In genomic region chr2:35109141-35109923, GRCm38 (mm10) we compare ENCODE assay signal across 7 mouse cellular contexts. TPM values are rescaled to one million over a fixed set of nuclear protein-coding genes. Genes with fewer than 3 reads are reported as not detected.
DNase-seq lines count a peak whose midpoint lies in the region; ATAC-seq lines count a peak whose summit lies in the region.

TSS of gene Cntrl (plus strand) at chr2:35109492.

- peaks cover 9% of the 10 kb centered on the region for H3K4me1 ChIP-seq in embryonic facial prominence, embryonic 10.5 days
- H3K4me1 ChIP-seq in limb, embryonic 11.5 days (ENCODE audit: control insufficient read depth, insufficient read depth, low read length) = no peaks in the 10 kb centered on the region
- no peaks in the 10 kb centered on the region for H3K4me1 ChIP-seq in midbrain, embryonic 14.5 days (ENCODE audit: control insufficient read depth, insufficient read depth, low read length)

- H3K9ac ChIP-seq in limb, embryonic 11.5 days (ENCODE audit: low read length) = peak within 1 kb of the TSS; percentile 77
- peak within 1 kb of the TSS; percentile 72 for H3K9ac ChIP-seq in midbrain, embryonic 14.5 days (replicated peaks; ENCODE audit: low read length)

- H3K9me3 ChIP-seq in embryonic facial prominence, embryonic 10.5 days = no peaks in the 10 kb centered on the region
- no peaks in the 10 kb centered on the region for H3K9me3 ChIP-seq in limb, embryonic 11.5 days (ENCODE audit: control insufficient read depth, low read length)
- no peaks in the 10 kb centered on the region for H3K9me3 ChIP-seq in midbrain, embryonic 14.5 days (ENCODE audit: control insufficient read depth, low read length)

- peak within 1 kb of the TSS; percentile 66 for H3K4me2 ChIP-seq in limb, embryonic 11.5 days (ENCODE audit: low read depth, severe bottlenecking)
- H3K4me2 ChIP-seq in midbrain, embryonic 14.5 days (ENCODE audit: low read length) = peak within 1 kb of the TSS; percentile 74

- H3K27me3 ChIP-seq in embryonic facial prominence, embryonic 10.5 days (replicated peaks; ENCODE audit: low read depth, poor library complexity, severe bottlenecking) = no peaks in the 10 kb centered on the region
- no peaks in the 10 kb centered on the region for H3K27me3 ChIP-seq in limb, embryonic 11.5 days (ENCODE audit: control insufficient read depth, insufficient read depth, low read length)
- no peaks in the 10 kb centered on the region for H3K27me3 ChIP-seq in midbrain, embryonic 14.5 days (ENCODE audit: control insufficient read depth, insufficient read depth, low read length)

- H3K27ac ChIP-seq in embryonic facial prominence, embryonic 10.5 days (replicated peaks) = peak within 1 kb of the TSS; percentile 95
- peak within 1 kb of the TSS; percentile 47; the same call in 1 of the 2 replicates for H3K27ac ChIP-seq in limb, embryonic 11.5 days (replicated peaks; ENCODE audit: low read depth, low read length)
- H3K27ac ChIP-seq in midbrain, embryonic 14.5 days (replicated peaks; ENCODE audit: low read depth, low read length) = peak within 1 kb of the TSS; percentile 85

- WGBS in embryonic facial prominence, embryonic 10.5 days = under 1% methylated on average over 62 of the region's 62 CpGs
- under 1% methylated on average over 62 of the region's 62 CpGs for WGBS in limb, embryonic 11.5 days
- WGBS in midbrain, embryonic 14.5 days = 1% methylated on average over 62 of the region's 62 CpGs

- H3K36me3 ChIP-seq in embryonic facial prominence, embryonic 10.5 days (replicated peaks) = peaks cover 5% of the 10 kb centered on the region
- H3K36me3 ChIP-seq in limb, embryonic 11.5 days (ENCODE audit: control insufficient read depth, insufficient read depth, low read length) = no peaks in the 10 kb centered on the region
- H3K36me3 ChIP-seq in midbrain, embryonic 14.5 days (ENCODE audit: control insufficient read depth, insufficient read depth, low read length) = 0 out of 2 replicates have a peak, but pooled peaks cover under 1% of the 10 kb centered on the region

- peak within 1 kb of the TSS; percentile 95 for H3K4me3 ChIP-seq in embryonic facial prominence, embryonic 10.5 days
- H3K4me3 ChIP-seq in limb, embryonic 11.5 days (ENCODE audit: low read depth, low read length) = peak within 1 kb of the TSS; percentile 76
- peak within 1 kb of the TSS; percentile 78 for H3K4me3 ChIP-seq in midbrain, embryonic 14.5 days (replicated peaks; ENCODE audit: low read depth, low read length)

- peak; percentile 73 for ATAC-seq in granulocyte monocyte progenitor cell, adult 5-6 weeks (replicated peaks; ENCODE audit: poor library complexity, severe bottlenecking)
- peak; percentile 97 for ATAC-seq in limb, embryonic 11.5 days (ENCODE audit: insufficient number of reproducible peaks, low FRiP score, low TSS enrichment, low read depth)
- ATAC-seq in midbrain, embryonic 14.5 days (ENCODE audit: low FRiP score, low TSS enrichment) = peak; percentile 96

- DNase-seq in adrenal gland, postnatal 10 days = peak; percentile 97
- DNase-seq in embryonic facial prominence, embryonic 10.5 days (ENCODE audit: low spot score) = peak; percentile 95
- DNase-seq in kidney, adult 18-20 months = peak; percentile 98
- DNase-seq in limb, embryonic 11.5 days (ENCODE audit: low spot score) = peak; percentile 95
- DNase-seq in midbrain, embryonic 14.5 days = peak; percentile 95
- peak; percentile 94 to 97 for DNase-seq in spleen, adult 18-20 months

RNA-seq across cellular contexts. Expression of gene Cntrl, which starts in this region (rescaled TPM):
- total RNA-seq in adrenal gland, postnatal 10 days (2021) = 10 to 100 TPM; 12.6 to 22.7 TPM
- polyA plus RNA-seq in embryonic facial prominence, embryonic 10.5 days (2016; fragmentation: Nextera tagmentation; extraction: Ambion mirVana) = 28.5 and 30.4 TPM in 2 replicates
- total RNA-seq in granulocyte monocyte progenitor cell, adult 5-6 weeks (2014; fragmentation: Nextera tagmentation) = 101 and 118 TPM in 2 replicates
- 90.1 and 112 TPM in 2 replicates for total RNA-seq in granulocyte monocyte progenitor cell, adult 5-6 weeks (2017)
- 34.4 and 36.7 TPM in 2 replicates for polyA plus RNA-seq in limb, embryonic 11.5 days (2014; fragmentation: Nextera tagmentation; extraction: Ambion mirVana)
- polyA plus RNA-seq in midbrain, embryonic 14.5 days (2014; fragmentation: Nextera tagmentation; extraction: Ambion mirVana) = 9.7 and 13.8 TPM in 2 replicates

Comparison
In these comparisons a context has a peak if more than half of its experiments do, and no peak if none do; other contexts are left out.
1. Peak in every context shown above with its lines: DNase-seq, ATAC-seq, H3K4me3 ChIP-seq and H3K27ac ChIP-seq.